Mouse (Mus musculus) bone marrow, adult 2 months (tissue): ENCODE data around the gene Bcl2. TPM values are rescaled to one million over a fixed set of nuclear protein-coding genes. Genes with fewer than 3 reads are reported as not detected.

Experiments used
- H3K27ac ChIP-seq: fragments of 200-500 bp; 2 replicates; pipeline ENCODE4 v1.5.1; 2012; ENCODE audit warnings: low read depth, mild to moderate bottlenecking, control low read depth, inconsistent platforms, low read length; ENCODE audit not compliant: control insufficient read depth, poor library complexity, insufficient read depth
- H3K4me1 ChIP-seq: fragments of 200-500 bp; 2 replicates; pipeline ENCODE4 v1.6.1; 2011; ENCODE audit warnings: low read length; ENCODE audit not compliant: control insufficient read depth, insufficient read depth
- H3K4me3 ChIP-seq: fragments of 200-500 bp; replicated peaks from 2 replicates; pipeline ENCODE3; 2011; ENCODE audit warnings: mild to moderate bottlenecking, low read depth, low read length, control low read depth; ENCODE audit not compliant: control insufficient read depth
- CTCF ChIP-seq: fragments of 200-500 bp; IDR thresholded peaks from 2 replicates; pipeline ENCODE4 v1.5.1; 2011; ENCODE audit warnings: low read length, control low read depth; ENCODE audit not compliant: control insufficient read depth, insufficient read depth
- POLR2A ChIP-seq: fragments of 200-500 bp; IDR thresholded peaks from 2 replicates; pipeline ENCODE4 v1.6.1; 2011; ENCODE audit warnings: low read depth, mild to moderate bottlenecking, control low read depth, low read length, borderline replicate concordance; ENCODE audit not compliant: control insufficient read depth
- whole genome bisulfite sequencing: fragments of 180-500 bp; shearing (Covaris S2); methylation state at CpG from one replicate; pipeline ENCODE4 v1.1.7; 2018; 5-methylcytosine and 5-hydroxymethylcytosine counted together
- polyA plus RNA-seq: library from polyadenylated mRNA; stranded (reverse); fragments of >200 nt; gene quantifications from 2 replicates; pipeline ENCODE4 v1.2.4, GENCODE M21; 2011; ENCODE audit warnings: low replicate concordance; ENCODE audit not compliant: missing spikeins, insufficient read depth, insufficient read length

Bcl2 gene
- polyA plus RNA-seq, 1 experiment = 14.4 TPM

GRCm38 (mm10) chr1:106650427-106650826 is 63.6 kb downstream of the Bcl2 start:
- Histone ChIP-seq H3K27ac (no peak overlapping the region), H3K4me1 (no peaks in the 10 kb centered on the region; the same call in 1 of the 2 replicates), H3K4me3 (no peak overlapping the region)
- TF ChIP-seq CTCF (no peak), POLR2A (no peak)
- 74% methylated on average over 4 of the region's 4 CpGs for WGBS

GRCm38 (mm10) chr1:106647336-106647735 is 66.7 kb downstream of the Bcl2 start:
- H3K4me3 ChIP-seq = no peak overlapping the region
- WGBS = 52% methylated on average over 3 of the region's 3 CpGs
- no peaks in the 10 kb centered on the region for H3K4me1 ChIP-seq
- no peak for TF ChIP-seq POLR2A
- no peak for TF ChIP-seq CTCF
- H3K27ac ChIP-seq = no peak overlapping the region

GRCm38 (mm10) chr1:106644566-106644965 is 69.5 kb downstream of the Bcl2 start:
- TF ChIP-seq CTCF (no peak), POLR2A (no peak)
- no peak overlapping the region for H3K4me3 ChIP-seq
- H3K4me1 ChIP-seq = no peaks in the 10 kb centered on the region
- WGBS = 59% methylated on average over 4 of the region's 4 CpGs
- H3K27ac ChIP-seq = no peak overlapping the region

- Histone ChIP-seq H3K27ac (no peak overlapping the region), H3K4me3 (no peak overlapping the region), H3K4me1 (no peaks in the 10 kb centered on the region)
- TF ChIP-seq POLR2A = no peak
- TF ChIP-seq CTCF = no peak
- 53% methylated on average over 3 of the region's 3 CpGs for WGBS
These were observed 70.5 kb downstream of the Bcl2 start for GRCm38 (mm10) chr1:106643527-106643926.

GRCm38 (mm10) chr1:106640577-106640976 is 73.5 kb downstream of the Bcl2 start:
- no peaks in the 10 kb centered on the region; the same call in 1 of the 2 replicates for H3K4me1 ChIP-seq
- no peak overlapping the region for H3K4me3 ChIP-seq
- TF ChIP-seq CTCF (no peak), POLR2A (no peak)
- 85% methylated on average over 1 of the region's 1 CpGs for WGBS
- H3K27ac ChIP-seq = no peak overlapping the region

- Histone ChIP-seq H3K27ac (no peak overlapping the region), H3K4me1 (no peaks in the 10 kb centered on the region; the same call in 1 of the 2 replicates), H3K4me3 (no peak overlapping the region)
- TF ChIP-seq CTCF (no peak), POLR2A (no peak)
- WGBS = 90% methylated on average over 11 of the region's 11 CpGs
These were observed 76.4 kb downstream of the Bcl2 start for GRCm38 (mm10) chr1:106637705-106638104.

- no peaks in the 10 kb centered on the region; the same call in 1 of the 2 replicates for H3K4me1 ChIP-seq
- H3K4me3 ChIP-seq = no peak overlapping the region
- no peak overlapping the region for H3K27ac ChIP-seq
- WGBS = 70% methylated on average over 2 of the region's 2 CpGs
- TF ChIP-seq POLR2A = no peak
- no peak for TF ChIP-seq CTCF
These were observed 77.4 kb downstream of the Bcl2 start for GRCm38 (mm10) chr1:106636714-106637113.

- 72% methylated on average over 3 of the region's 3 CpGs for WGBS
- Histone ChIP-seq H3K27ac (no peak overlapping the region), H3K4me3 (no peak overlapping the region), H3K4me1 (no peaks in the 10 kb centered on the region; the same call in 1 of the 2 replicates)
- TF ChIP-seq POLR2A (no peak), CTCF (no peak)
These were observed 80.9 kb downstream of the Bcl2 start for GRCm38 (mm10) chr1:106633207-106633606.

- no peak for TF ChIP-seq CTCF
- TF ChIP-seq POLR2A = no peak
- 56% methylated on average over 3 of the region's 3 CpGs for WGBS
- Histone ChIP-seq H3K4me3 (no peak overlapping the region), H3K4me1 (peaks cover 3% of the 10 kb centered on the region), H3K27ac (no peak overlapping the region)
These were observed 82.1 kb downstream of the Bcl2 start for GRCm38 (mm10) chr1:106631869-106632463.

GRCm38 (mm10) chr1:106630973-106631372 is 83.1 kb downstream of the Bcl2 start:
- no peak overlapping the region for H3K4me3 ChIP-seq
- 81% methylated on average over 2 of the region's 2 CpGs for WGBS
- TF ChIP-seq POLR2A (no peak), CTCF (no peak)
- H3K27ac ChIP-seq = no peak overlapping the region
- peaks cover 4% of the 10 kb centered on the region for H3K4me1 ChIP-seq
